Mouse (Mus musculus) intestine, embryonic 15.5 days (tissue): ENCODE measurements around the gene Olfr747. TPM values are rescaled to one million over a fixed set of nuclear protein-coding genes. Genes with fewer than 3 reads are reported as not detected.
"Not testable (repeated sequence)": the region's sequence is repeated elsewhere in the genome, so short reads cannot be mapped to it uniquely, and the experiment has no call there.

Experiments
- ATAC-seq: fragments of 200-750 bp; cut with Nextera tagmentation; 2 replicates; pipeline ENCODE4 v1.8.0; 2017; ENCODE audit warnings: moderate TSS enrichment, moderate library complexity
- H3K27ac ChIP-seq: fragments of 300-500 bp; sonication (generic); 2 replicates; pipeline ENCODE4 v1.5.1; 2015; ENCODE audit warnings: mild to moderate bottlenecking, inconsistent platforms
- H3K27me3 ChIP-seq: fragments of 300-500 bp; sonication (generic); replicated peaks from 2 replicates; pipeline ENCODE4 v1.6.1; 2015; ENCODE audit warnings: inconsistent platforms
- H3K36me3 ChIP-seq: fragments of 300-500 bp; sonication (generic); 2 replicates; pipeline ENCODE4 v1.6.1; 2015; ENCODE audit warnings: inconsistent platforms
- H3K4me1 ChIP-seq: fragments of 300-500 bp; sonication (generic); replicated peaks from 2 replicates; pipeline ENCODE4 v1.6.1; 2015; ENCODE audit warnings: inconsistent platforms
- H3K4me2 ChIP-seq: fragments of 300-500 bp; sonication (generic); replicated peaks from 2 replicates; pipeline ENCODE4 v1.6.1; 2015; ENCODE audit warnings: mild to moderate bottlenecking, inconsistent platforms
- H3K4me3 ChIP-seq: fragments of 300-500 bp; sonication (generic); replicated peaks from 2 replicates; pipeline ENCODE4 v1.5.1; 2015; ENCODE audit warnings: inconsistent platforms
- H3K9ac ChIP-seq: fragments of 300-500 bp; sonication (generic); 2 replicates; pipeline ENCODE4 v1.6.1; 2015; ENCODE audit warnings: inconsistent platforms
- H3K9me3 ChIP-seq: fragments of 300-500 bp; sonication (generic); 2 replicates; pipeline ENCODE4 v1.6.1; 2016; ENCODE audit warnings: inconsistent platforms
- WGBS: fragments of 180-500 bp; shearing (Covaris S2); methylation state at CpG from one replicate; pipeline ENCODE4 v1.1.7; 2015; 5-methylcytosine and 5-hydroxymethylcytosine counted together
- polyA plus RNA-seq: library from polyadenylated mRNA; unstranded; fragments of >200 nt; fragmentation: Nextera tagmentation; extraction: Ambion mirVana; gene quantifications from 2 replicates; pipeline ENCODE4 v1.2.1, GENCODE M21; 2015

The Olfr747 gene
- not detected in 2 replicates for polyA plus RNA-seq

DNA sequence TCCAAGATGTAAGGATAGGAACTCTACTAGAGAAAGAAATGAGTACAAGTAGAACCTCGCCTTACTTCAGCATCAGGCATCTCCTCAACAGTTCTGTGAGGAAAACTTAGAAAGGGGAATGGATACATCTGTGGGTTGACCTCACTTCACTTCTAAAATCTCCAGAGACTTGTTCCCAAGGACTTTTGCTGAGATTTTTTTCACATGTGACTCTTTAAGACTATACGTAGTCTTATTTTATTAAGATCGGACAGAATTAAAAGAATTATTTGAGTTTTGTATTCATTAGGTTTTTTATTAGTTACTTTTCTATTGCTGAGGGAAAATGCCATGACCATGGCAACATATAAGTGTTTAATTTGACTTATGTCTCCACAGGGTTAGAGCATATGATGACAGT is at the start of gene Olfr747:
Olfr747 (minus strand) TSS at position 101 of the 400 bp plus-strand sequence.
- no peak within 1 kb of the TSS for H3K27ac ChIP-seq
- no peaks in the 10 kb centered on the region for H3K9me3 ChIP-seq
- no peak for ATAC-seq
- no peaks in the 10 kb centered on the region for H3K4me1 ChIP-seq
- no peak within 1 kb of the TSS for H3K9ac ChIP-seq
- no peaks in the 10 kb centered on the region for H3K36me3 ChIP-seq
- no peak within 1 kb of the TSS for H3K4me2 ChIP-seq
- WGBS = 94% methylated on average over 3 of the region's 3 CpGs
- no peaks in the 10 kb centered on the region for H3K27me3 ChIP-seq
- no peak within 1 kb of the TSS for H3K4me3 ChIP-seq

GRCm38 (mm10) chr14:50741584-50741983 is 48.6 kb upstream of the Olfr747 start:
- Histone ChIP-seq H3K9me3 (no peaks in the 10 kb centered on the region), H3K4me2 (no peak overlapping the region), H3K4me1 (no peaks in the 10 kb centered on the region), H3K9ac (no peak overlapping the region), H3K27ac (no peak overlapping the region), H3K4me3 (no peak overlapping the region), H3K27me3 (no peaks in the 10 kb centered on the region), H3K36me3 (no peaks in the 10 kb centered on the region)
- peak; percentile 69 for ATAC-seq
- WGBS = 61% methylated on average over 2 of the region's 2 CpGs

GRCm38 (mm10) chr14:50740334-50740733 is 47.3 kb upstream of the Olfr747 start:
- H3K36me3 ChIP-seq = no peaks in the 10 kb centered on the region
- H3K9ac ChIP-seq = no peak overlapping the region
- H3K27me3 ChIP-seq = no peaks in the 10 kb centered on the region
- H3K4me3 ChIP-seq = no peak overlapping the region
- H3K27ac ChIP-seq = no peak overlapping the region
- WGBS = 69% methylated on average over 2 of the region's 2 CpGs
- ATAC-seq = no peak
- no peaks in the 10 kb centered on the region for H3K4me1 ChIP-seq
- no peaks in the 10 kb centered on the region for H3K9me3 ChIP-seq
- H3K4me2 ChIP-seq = no peak overlapping the region

DNA sequence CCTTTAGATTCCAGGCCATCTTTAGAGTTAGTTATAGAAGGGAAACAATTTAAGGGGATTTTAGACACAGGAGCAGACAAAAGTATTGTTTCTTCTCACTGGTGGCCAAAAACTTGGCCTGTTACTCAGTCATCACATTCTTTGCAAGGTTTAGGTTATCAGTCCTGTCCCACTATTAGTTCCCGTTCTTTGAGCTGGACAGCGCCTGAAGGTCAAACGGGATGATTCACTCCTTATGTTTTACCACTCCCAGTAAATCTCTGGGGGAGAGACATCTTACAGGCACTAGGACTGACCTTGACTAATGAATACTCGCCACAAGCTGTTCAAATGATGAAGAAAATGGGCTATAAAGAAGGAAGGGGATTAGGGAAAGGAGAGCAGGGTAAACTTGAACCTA is 29.4 kb upstream of the Olfr747 start:
- H3K27me3 ChIP-seq, H3K4me2 ChIP-seq, H3K27ac ChIP-seq, H3K9me3 ChIP-seq, ATAC-seq, H3K4me1 ChIP-seq, H3K36me3 ChIP-seq, H3K4me3 ChIP-seq, H3K9ac ChIP-seq: not testable (repeated sequence)
- 85% methylated on average over 3 of the region's 4 CpGs for WGBS

DNA sequence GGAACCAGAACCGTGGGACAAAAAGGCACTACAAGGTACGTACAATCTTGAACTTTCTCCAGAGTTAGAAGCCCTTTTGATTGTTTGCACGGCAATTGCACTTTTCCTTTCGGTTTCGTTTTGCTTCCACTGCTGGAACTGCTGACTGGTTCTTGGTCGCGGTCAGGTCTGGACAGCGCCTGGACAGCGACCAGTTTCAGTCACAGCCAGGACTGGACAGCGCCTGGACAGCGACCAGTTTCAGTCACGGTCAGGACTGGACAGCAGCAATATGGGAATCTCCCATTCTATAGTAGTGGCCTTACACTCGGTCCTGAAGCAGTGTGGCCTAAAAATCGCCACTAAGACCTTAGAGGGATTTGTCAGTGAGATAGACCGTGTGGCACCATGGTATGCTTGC is 26.9 kb upstream of the Olfr747 start:
- not testable (repeated sequence) for H3K4me1 ChIP-seq, H3K27ac ChIP-seq, H3K9ac ChIP-seq, H3K27me3 ChIP-seq, H3K36me3 ChIP-seq, H3K9me3 ChIP-seq, H3K4me3 ChIP-seq, H3K4me2 ChIP-seq, ATAC-seq
- WGBS = 89% methylated on average over 15 of the region's 15 CpGs

DNA sequence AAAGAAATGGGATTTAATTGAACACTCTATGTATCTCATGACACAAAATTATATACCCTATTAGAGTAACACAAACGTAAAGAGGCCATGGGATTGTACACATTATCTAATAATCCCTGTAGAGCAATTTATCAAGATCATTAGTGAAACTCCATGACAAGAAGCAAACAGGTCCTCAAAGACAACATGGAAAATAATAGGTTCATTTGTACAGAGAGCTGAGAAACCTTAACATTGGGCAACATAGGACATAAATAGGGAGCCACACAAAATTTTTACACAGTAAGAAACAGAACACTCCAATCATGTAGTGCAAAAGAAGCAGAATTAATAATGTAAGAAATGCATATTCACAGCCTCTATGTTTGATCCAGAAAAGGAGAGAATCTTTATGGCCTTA is 14.1 kb upstream of the Olfr747 start, which contains the start of gene Olfr748:
Olfr748 (plus strand) TSS at position 301 of the 400 bp plus-strand sequence.
- Histone ChIP-seq H3K9me3 (no peaks in the 10 kb centered on the region), H3K9ac (no peak within 1 kb of the TSS), H3K4me2 (no peak within 1 kb of the TSS), H3K36me3 (no peaks in the 10 kb centered on the region), H3K27me3 (no peaks in the 10 kb centered on the region), H3K4me3 (no peak within 1 kb of the TSS), H3K4me1 (no peaks in the 10 kb centered on the region), H3K27ac (no peak within 1 kb of the TSS)
- WGBS = 60% methylated on average over 1 of the region's 1 CpGs
- ATAC-seq = no peak

GRCm38 (mm10) chr14:50646783-50647182 is 46.2 kb downstream of the Olfr747 start, which contains the start of gene Olfr746:
Olfr746 (plus strand) TSS chr14:50647083.
- Histone ChIP-seq H3K36me3 (no peaks in the 10 kb centered on the region), H3K27ac (no peak within 1 kb of the TSS), H3K4me3 (no peak within 1 kb of the TSS), H3K4me2 (no peak within 1 kb of the TSS), H3K9ac (no peak within 1 kb of the TSS), H3K9me3 (no peaks in the 10 kb centered on the region), H3K27me3 (no peaks in the 10 kb centered on the region), H3K4me1 (no peaks in the 10 kb centered on the region)
- ATAC-seq = no peak

DNA sequence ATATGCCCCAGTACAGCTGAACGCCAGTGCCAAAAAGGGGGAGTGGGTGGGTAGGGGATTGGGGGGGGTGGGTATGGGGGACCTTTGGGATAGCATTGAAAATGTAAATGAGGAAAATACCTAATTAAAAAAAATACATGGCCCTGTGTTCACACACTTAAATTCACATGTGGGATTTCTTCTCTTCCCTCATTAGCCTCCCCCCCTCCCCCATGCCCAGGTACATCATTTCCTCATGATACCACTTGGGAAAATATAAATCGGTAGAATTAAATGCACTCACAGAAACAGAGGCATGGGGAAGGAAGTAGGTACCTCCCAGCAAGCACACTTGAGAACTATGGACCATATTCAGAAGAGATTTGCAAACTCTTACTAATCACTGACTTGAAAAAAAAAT is 53.9 kb downstream of the Olfr747 start, which contains the start of gene Olfr745:
Olfr745 (plus strand) TSS at position 301 of the 400 bp plus-strand sequence.
- Histone ChIP-seq H3K36me3 (no peaks in the 10 kb centered on the region), H3K27ac (no peak within 1 kb of the TSS), H3K9me3 (no peaks in the 10 kb centered on the region), H3K9ac (no peak within 1 kb of the TSS), H3K4me2 (no peak within 1 kb of the TSS), H3K4me1 (no peaks in the 10 kb centered on the region), H3K4me3 (no peak within 1 kb of the TSS), H3K27me3 (no peaks in the 10 kb centered on the region)
- no peak for ATAC-seq
- 85% methylated on average over 2 of the region's 2 CpGs for WGBS

Other genes with a start within 250 kb of the Olfr747 start
- not detected in 2 replicates for gene Olfr740, start 247.7 kb downstream of the Olfr747 start, polyA plus RNA-seq
- gene Olfr741, start 220.5 kb downstream of the Olfr747 start, polyA plus RNA-seq = not detected in 2 replicates
- gene Olfr742, start 189.6 kb downstream of the Olfr747 start, polyA plus RNA-seq = not detected in 2 replicates
- gene Olfr743, start 171.4 kb downstream of the Olfr747 start, polyA plus RNA-seq = not detected in 2 replicates
- gene Olfr744, start 78.3 kb downstream of the Olfr747 start, polyA plus RNA-seq = not detected in 2 replicates
- gene Olfr745, start 53.8 kb downstream of the Olfr747 start, polyA plus RNA-seq = not detected in 2 replicates
- gene Olfr746, start 46.1 kb downstream of the Olfr747 start, polyA plus RNA-seq = not detected in 2 replicates
- not detected in 2 replicates for gene Olfr748, start 14.2 kb upstream of the Olfr747 start, polyA plus RNA-seq
- not detected in 2 replicates for gene Olfr749, start 51.9 kb upstream of the Olfr747 start, polyA plus RNA-seq
- gene Ttc5, start 92.3 kb upstream of the Olfr747 start, polyA plus RNA-seq = 60.5 and 61.8 TPM in 2 replicates
- not detected in 2 replicates for gene Ccnb1ip1, start 114.5 kb upstream of the Olfr747 start, polyA plus RNA-seq
- 57.1 and 59.2 TPM in 2 replicates for gene Parp2, start 114.6 kb upstream of the Olfr747 start, polyA plus RNA-seq
- gene Tep1, start 177.4 kb upstream of the Olfr747 start, polyA plus RNA-seq = 10.4 and 13.3 TPM in 2 replicates
- gene Klhl33, start 204.3 kb upstream of the Olfr747 start, polyA plus RNA-seq = 0.23 and 0.29 TPM in 2 replicates
- gene Osgep, start 231.7 kb upstream of the Olfr747 start, polyA plus RNA-seq = 134 and 136 TPM in 2 replicates
- gene Apex1, start 231.8 kb upstream of the Olfr747 start, polyA plus RNA-seq = 236 and 265 TPM in 2 replicates
- 65.5 and 67.5 TPM in 2 replicates for gene Pip4p1, start 237.7 kb upstream of the Olfr747 start, polyA plus RNA-seq
- gene Pnp, start 237.9 kb upstream of the Olfr747 start, polyA plus RNA-seq = 96.6 and 99.1 TPM in 2 replicates